Mouse (Mus musculus): ENCODE data around the gene Stoml2.

DNA sequence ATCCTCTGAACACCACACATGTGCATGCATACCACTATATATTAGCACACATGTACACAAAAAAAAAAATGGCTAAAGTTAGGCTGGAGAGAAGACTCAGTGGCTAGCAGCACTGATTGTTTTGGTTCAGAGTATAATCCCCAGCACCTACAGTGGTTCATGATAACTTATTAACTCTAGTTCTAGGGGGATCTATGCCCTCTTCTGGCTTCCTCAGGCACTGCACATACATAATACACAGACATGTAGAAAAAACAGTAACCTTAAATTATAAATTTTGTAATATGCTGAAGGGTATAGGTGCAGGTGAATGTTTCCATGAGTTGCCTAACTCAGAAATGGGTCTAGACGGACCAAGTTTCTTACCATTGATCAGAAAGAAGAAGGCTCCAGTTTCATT is 43.2 kb downstream of the Stoml2 start:
- TF ChIP-seq CTCF (IDR thresholded peaks at IDR 0.05; ENCODE audit: borderline replicate concordance, insufficient read depth, low read length) = no peak
- TF ChIP-seq POLR2A (IDR thresholded peaks at IDR 0.05; ENCODE audit: low read depth, low read length) = no peak
